Mouse (Mus musculus) liver, embryonic 11.5 days (tissue): Measurements from ENCODE around the gene Upf1. TPM values are rescaled to one million over a fixed set of nuclear protein-coding genes. Genes with fewer than 3 reads are reported as not detected.

Experiments used
- polyA plus RNA-seq: library from polyadenylated mRNA; unstranded; fragments of >200 nt; fragmentation: Nextera tagmentation; extraction: Ambion mirVana; gene quantifications from 2 replicates; pipeline ENCODE4 v1.2.1, GENCODE M21; 2014

Gene Upf1
- polyA plus RNA-seq, 1 experiment from 2014 or later = 23.7 TPM

Other genes with a start within 250 kb of the Upf1 start
- 0.08 and 0.15 TPM in 2 replicates for gene Ncan, start 232.4 kb downstream of the Upf1 start, polyA plus RNA-seq
- gene Nr2c2ap, start 221.9 kb downstream of the Upf1 start, polyA plus RNA-seq = 32.9 and 35.4 TPM in 2 replicates
- gene Rfxank, start 214.1 kb downstream of the Upf1 start, polyA plus RNA-seq = 15.2 and 16.7 TPM in 2 replicates
- gene Borcs8, start 213.8 kb downstream of the Upf1 start, polyA plus RNA-seq = 38.6 and 46.2 TPM in 2 replicates
- 0.45 and 0.51 TPM in 2 replicates for gene Mef2b, start 213.6 kb downstream of the Upf1 start, polyA plus RNA-seq
- gene Tmem161a, start 180.9 kb downstream of the Upf1 start, polyA plus RNA-seq = 53.1 and 53.4 TPM in 2 replicates
- gene Slc25a42, start 141.0 kb downstream of the Upf1 start, polyA plus RNA-seq = 7.1 and 7.9 TPM in 2 replicates
- gene Sugp2, start 119.1 kb downstream of the Upf1 start, polyA plus RNA-seq = 33.0 and 40.8 TPM in 2 replicates
- 34.8 and 35.0 TPM in 2 replicates for gene Armc6, start 118.8 kb downstream of the Upf1 start, polyA plus RNA-seq
- 33.9 and 37.9 TPM in 2 replicates for gene Homer3, start 70.5 kb downstream of the Upf1 start, polyA plus RNA-seq
- 56.5 and 59.1 TPM in 2 replicates for gene Ddx49, start 50.8 kb downstream of the Upf1 start, polyA plus RNA-seq
- gene Cope, start 50.8 kb downstream of the Upf1 start, polyA plus RNA-seq = 281 and 298 TPM in 2 replicates
- 1.1 and 1.2 TPM in 2 replicates for gene Cers1, start 37.5 kb downstream of the Upf1 start, polyA plus RNA-seq
- gene Gdf1, start 23.5 kb downstream of the Upf1 start, polyA plus RNA-seq = 1.6 and 2.6 TPM in 2 replicates
- gene Comp, start 20.3 kb upstream of the Upf1 start, polyA plus RNA-seq = 0.43 and 0.48 TPM in 2 replicates
- gene Crtc1, start 86.3 kb upstream of the Upf1 start, polyA plus RNA-seq = 11.3 and 13.1 TPM in 2 replicates
- 13.0 and 16.8 TPM in 2 replicates for gene Klhl26, start 123.7 kb upstream of the Upf1 start, polyA plus RNA-seq
- gene Tmem59l, start 134.1 kb upstream of the Upf1 start, polyA plus RNA-seq = 0.87 and 1.1 TPM in 2 replicates
- 3.8 and 5.4 TPM in 2 replicates for gene Crlf1, start 139.9 kb upstream of the Upf1 start, polyA plus RNA-seq
- 113 and 120 TPM in 2 replicates for gene Rex1bd, start 153.5 kb upstream of the Upf1 start, polyA plus RNA-seq
- gene Uba52, start 157.5 kb upstream of the Upf1 start, polyA plus RNA-seq = 1,024 and 1,077 TPM in 2 replicates
- 261 and 285 TPM in 2 replicates for gene Fkbp8, start 174.4 kb upstream of the Upf1 start, polyA plus RNA-seq
- 68.8 and 75.2 TPM in 2 replicates for gene Kxd1, start 174.7 kb upstream of the Upf1 start, polyA plus RNA-seq
- gene Ell, start 186.2 kb upstream of the Upf1 start, polyA plus RNA-seq = 20.3 and 20.7 TPM in 2 replicates
- 177 and 188 TPM in 2 replicates for gene Isyna1, start 241.1 kb upstream of the Upf1 start, polyA plus RNA-seq